Mouse (Mus musculus) cerebellum, adult 11-12 months (tissue): Measurements from ENCODE around the gene Rdh16.
A peak's percentile ranks its signal among the peaks of the same experiment; 100 is the strongest.
"Not testable (repeated sequence)": the region's sequence is repeated elsewhere in the genome, so short reads cannot be mapped to it uniquely, and the experiment has no call there.

ENCODE experiments used
- DNase-seq: peaks from one replicate; pipeline ENCODE4 v3.0.0; 2022

The Rdh16 gene

DNA sequence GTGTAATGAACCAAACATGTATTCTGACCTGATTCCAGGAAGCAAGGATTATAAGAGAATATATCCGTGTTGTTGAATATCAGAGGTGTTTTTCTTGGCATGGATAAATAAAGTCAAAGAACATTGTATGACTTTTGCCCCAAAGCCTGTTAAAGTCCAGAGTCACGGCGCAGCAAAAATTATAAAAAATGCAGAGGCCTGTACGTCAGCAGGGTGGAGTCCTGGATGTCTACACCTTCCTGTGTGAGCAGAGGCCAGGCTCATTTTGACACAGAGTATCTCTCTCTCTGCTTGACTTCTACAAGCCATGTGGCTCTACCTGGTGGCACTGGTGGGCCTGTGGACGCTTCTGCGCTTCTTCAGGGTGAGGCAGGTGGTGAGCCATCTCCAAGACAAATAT, at the start of gene Rdh16:
TSS of gene Rdh16 (plus strand) at position 262 of the 400 bp plus-strand sequence.
- no peak for DNase-seq

DNA sequence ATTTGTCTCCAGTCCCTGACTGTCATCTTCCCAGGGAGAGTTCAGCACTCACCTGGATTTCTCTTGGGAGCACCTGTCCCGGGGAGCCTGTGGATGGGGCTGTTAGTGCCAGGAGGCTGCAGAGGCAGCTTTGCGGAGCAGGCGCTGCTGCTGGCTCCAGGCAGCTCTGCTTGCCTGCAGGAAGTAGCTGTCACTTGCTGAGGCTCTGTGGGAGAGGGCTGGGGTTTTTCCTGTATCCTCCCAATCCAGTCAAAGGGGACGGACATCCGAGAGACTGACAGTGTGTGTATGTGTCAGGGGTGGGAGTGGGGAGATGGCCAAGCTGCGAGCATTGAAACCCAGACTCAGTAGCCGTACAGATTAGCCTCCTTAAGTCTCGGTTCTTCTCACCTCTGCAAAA, 49.4 kb upstream of the Rdh16 start, which contains the start of gene Gpr182:
TSS of gene Gpr182 (minus strand) at position 185 of the 400 bp plus-strand sequence.
- DNase-seq = no peak

DNA sequence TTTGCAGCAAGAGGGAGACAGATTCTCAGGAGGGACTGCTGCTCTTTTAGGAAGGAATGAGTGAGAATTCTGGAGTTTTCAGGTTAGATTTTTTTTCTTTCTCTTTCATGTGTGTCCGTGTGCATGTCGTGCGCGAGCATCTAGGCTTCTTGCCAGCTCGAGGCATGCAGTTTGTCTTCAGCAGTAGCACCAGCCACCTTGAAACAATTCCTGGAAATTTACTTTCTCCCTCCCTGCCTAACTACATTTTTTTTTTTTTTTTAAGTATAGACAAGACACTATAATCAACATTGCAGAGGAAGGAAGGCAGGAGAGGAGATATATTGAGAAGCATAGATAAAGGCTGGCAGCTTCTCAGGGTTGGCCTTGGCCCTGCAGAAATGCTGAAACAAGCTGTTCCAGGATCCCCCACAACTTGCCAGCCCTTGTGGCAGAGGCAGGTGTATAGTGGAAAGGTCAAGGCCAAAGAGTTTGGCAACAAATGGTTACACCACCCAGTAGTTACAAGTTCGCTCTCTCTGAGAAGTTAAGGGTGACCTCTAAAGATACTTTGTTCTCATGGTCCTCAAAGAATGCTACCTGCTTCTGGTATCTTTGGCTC, 46.3 kb upstream of the Rdh16 start:
- no peak for DNase-seq

DNA sequence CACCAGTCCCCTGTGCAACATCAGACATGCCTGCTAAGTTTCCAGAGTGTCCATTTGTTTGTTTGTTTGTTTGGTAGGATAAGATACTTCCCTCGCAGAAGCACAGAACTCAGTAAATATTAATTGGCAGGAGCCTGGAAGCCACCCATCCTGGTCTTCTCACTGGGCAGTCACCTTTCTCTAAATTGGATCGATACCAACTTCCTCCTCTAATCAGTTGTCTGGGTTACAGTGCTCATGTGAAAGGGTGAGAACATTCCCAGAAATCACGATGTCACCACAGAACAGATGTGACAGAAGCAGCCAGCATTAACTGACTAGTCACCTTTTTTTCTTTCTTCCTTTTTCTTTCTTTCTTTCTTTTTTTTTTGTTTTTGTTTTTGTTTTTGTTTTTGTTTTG, 45.7 kb upstream of the Rdh16 start:
- DNase-seq = no peak

DNA sequence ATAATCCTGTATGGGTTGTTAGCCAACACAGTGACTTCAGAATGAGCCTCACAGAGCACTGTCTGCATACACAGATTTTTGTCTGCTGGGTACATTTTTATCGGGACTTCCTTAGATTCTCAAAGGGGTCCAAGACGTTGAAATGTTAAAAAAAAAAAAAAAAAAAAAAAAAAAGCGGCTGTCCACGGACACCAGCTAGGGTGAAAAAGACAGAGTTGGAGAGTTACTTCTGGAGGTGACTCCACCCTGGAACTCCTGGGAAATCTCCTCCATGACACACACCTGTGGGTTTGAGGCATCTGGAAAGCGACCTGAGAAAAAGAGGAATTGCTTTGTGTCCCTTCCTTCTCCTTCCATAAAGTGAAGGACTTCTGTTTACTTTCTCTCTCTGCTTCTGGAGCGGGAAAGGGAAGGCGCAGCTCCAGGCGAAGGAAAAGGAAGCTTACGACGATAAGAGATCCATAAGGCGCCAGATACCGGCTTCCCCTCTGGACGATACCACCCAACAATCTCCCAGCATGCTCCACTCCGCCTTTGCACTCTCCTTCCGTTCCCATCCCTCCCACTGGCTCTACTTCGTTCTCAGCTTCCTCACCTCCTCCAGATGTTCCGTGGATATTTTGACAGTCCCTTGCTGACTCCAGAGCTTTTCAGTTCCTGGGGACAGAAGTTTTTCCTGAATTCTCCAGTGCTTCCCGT, 45.0 kb upstream of the Rdh16 start:
- no peak for DNase-seq

DNA sequence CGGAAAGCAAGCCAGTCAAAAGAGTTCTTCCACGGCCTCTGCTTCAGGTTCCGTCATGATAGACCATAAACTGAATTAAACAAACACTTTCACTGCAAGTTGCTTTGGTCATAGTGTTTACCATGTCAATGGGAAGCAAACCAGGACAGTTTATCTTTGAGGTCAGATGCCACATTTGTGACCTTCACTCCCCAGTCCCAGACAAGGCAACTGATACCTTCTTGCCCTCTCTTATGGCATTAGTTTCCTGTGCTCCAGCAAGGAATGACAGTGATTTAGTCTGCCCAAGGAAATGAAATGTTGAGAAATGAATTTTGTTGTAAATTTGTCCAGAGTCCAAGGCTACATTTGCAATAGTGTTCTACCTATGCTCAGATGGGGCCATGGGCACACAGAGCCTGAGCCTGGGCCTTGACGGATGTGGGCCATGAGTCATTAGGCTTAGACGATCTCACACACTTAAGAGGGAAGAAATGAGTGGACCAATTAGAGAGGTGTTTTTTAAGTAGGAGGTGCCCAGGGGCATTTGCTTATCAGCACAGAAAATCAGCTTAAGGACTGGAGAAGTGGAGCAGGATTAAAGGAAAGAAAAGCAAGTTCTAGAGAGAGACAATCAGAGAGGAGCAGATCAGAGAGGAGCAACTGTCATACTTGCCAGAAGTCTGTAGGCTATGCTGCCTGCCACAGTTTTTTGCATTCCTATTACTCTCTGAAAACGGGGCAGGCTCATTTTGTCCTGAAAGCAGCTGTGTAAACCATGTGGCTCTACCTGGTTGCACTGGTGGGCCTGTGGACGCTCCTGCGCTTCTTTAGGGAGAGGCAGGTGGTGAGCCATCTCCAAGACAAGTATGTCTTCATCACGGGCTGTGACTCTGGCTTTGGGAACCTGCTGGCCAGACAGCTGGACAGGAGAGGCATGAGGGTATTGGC, 41.5 kb upstream of the Rdh16 start, which contains the start of the genes Rdh1 and Rdh16f1:
TSS of gene Rdh1 (plus strand) at position 541 of the 930 bp plus-strand sequence.
TSS of gene Rdh16f1 (plus strand) at position 607 of the 930 bp plus-strand sequence.
- no peak for DNase-seq

DNA sequence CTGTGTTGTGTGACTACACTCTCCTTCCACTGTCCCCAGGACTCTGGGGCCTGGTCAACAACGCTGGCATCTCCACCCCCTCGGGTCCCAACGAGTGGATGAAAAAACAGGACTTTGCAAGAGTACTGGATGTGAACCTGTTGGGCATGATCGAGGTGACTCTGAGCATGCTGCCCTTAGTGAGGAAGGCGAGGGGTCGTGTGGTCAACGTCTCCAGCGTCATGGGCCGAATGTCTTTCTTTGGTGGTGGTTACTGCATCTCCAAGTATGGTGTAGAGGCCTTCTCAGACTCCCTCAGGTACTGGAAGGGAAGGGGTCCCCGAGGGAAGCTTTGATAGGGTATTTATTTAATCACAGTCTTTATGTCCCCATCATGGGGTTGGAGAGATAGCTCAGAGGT, 38.0 kb upstream of the Rdh16 start:
- DNase-seq = not testable (repeated sequence)

DNA sequence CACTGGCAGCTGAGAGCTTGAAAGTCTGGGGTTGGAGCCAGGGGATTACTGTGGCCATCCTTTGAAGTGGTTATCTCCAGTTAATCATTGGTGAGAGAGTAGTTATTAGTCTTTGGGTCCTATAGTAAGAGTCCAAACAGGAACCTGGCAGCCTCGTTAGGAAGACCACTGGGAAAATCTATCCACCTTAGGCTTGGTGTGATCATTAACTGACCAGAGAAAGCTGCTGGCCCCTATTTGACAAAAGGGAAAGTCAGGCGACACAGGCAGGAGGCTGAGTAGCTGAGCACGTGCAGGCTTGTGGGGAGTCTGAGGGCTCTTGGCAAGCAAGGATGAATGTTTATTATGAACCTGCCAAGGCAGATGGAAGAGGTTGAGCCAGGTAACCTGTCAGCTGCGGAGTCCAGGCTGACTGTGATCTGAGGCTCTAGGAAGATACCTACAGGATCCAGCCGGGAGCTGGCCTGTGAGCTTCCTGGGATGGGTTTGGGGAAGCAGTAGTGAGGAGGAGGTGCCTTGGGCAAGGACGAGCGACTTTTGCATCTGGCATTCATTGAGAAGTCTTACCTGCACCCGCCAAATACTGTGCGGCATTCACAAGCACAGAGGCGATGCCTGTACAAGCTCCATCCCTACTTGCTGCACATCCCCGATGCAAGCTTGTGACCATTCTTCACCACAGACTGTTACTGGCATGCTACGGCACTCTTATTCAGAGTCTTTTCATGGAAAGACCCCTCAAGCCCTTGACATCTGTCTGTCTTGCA, 36.9 kb upstream of the Rdh16 start:
- peak; percentile 40 for DNase-seq

DNA sequence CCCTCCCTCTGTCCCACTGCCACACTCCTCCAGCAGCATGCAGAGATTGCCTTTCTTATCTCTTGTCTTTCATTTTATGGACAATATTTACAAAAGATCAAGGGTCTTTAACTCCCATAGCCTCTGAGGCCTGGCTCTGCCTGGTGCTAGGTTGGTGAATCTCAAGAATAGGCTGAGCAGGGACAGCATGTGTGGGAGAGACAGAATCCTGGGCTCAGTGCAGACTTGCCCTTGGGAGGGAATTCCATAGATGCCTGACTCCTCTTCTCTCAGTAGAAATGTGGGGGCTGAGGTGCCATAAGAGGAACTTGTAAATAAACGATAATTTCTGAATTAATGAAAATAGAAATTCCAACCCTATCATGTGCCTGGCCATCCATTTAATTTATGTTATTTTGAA, 34.4 kb upstream of the Rdh16 start:
- no peak for DNase-seq

DNA sequence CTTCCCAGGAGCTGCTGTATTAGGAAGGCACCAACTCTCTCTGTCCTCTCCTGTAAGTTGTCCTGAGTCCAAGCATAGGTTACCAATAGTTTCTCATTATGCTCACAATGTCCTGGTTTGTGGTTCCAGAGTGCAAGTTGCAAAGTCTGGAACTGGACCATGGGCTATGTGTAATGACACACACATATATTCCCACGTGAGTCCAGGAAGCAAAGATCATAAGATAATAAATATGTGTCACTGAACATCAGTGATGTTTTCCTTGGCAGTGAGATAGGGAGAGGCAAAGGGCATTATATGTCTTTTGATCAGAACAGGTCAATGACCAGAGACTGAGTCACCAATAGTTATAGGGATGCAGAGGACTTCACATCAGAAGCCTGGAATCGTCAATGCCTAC, 24.9 kb upstream of the Rdh16 start, which contains the start of gene Rdh9:
TSS of gene Rdh9 (plus strand) at position 376 of the 400 bp plus-strand sequence.
- DNase-seq = no peak

DNA sequence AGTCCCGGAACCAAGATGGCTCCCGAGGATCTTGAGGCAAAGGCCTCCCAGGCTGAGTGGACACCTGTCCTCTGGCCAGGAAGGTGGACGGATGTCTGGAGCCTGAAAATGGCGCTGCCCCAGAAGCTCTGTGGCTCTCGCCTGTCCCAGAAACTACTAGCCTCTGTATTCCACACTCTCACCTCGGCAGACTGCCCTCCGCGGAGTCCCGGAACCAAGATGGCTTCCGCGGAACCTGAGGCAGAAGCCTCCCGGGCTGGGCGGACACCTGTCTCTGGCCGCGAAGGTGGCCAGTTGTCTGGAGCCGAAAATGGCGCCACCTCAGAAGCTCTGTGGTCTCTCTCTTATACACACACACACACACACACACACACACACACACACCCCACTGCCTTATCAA, 18.6 kb upstream of the Rdh16 start:
- DNase-seq = not testable (repeated sequence)

DNA sequence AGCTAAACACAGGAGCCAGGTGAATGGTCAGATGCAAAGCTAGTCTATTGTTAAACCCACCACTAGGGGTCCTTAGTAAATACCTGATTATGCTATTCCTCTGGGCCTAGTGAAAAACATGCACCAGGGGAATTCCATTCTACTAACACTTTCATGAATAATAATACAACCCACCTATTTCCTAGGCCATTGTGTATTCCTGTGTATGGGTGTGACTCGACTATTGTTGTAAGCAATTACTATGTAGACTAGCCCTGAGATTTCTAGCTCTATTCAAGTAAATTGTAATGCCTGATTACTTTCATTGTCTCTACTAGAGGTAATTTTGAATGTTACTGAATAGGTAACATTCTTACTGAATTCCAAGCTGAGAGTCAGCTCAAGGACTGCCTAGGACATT, 15.5 kb upstream of the Rdh16 start:
- not testable (repeated sequence) for DNase-seq

DNA sequence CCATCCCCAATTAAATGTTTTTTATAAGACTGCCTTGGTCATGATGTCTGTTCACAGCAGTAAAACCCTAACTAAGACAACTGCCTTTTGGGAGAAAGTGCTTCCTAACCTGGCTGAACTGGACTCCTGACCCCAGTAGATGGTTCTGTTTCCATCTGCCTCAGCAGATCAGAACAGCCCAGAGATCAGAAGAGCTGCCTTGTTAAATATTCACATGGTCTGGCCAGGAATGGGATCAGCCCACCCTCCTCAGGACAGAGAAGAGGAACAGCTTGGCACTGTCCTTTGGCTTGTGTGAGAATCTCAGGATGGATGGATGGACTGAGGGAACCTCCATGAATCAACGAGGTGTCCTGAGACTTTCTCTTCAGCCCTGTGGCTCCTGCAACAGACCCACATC, 1.7 kb upstream of the Rdh16 start:
- no peak for DNase-seq

DNA sequence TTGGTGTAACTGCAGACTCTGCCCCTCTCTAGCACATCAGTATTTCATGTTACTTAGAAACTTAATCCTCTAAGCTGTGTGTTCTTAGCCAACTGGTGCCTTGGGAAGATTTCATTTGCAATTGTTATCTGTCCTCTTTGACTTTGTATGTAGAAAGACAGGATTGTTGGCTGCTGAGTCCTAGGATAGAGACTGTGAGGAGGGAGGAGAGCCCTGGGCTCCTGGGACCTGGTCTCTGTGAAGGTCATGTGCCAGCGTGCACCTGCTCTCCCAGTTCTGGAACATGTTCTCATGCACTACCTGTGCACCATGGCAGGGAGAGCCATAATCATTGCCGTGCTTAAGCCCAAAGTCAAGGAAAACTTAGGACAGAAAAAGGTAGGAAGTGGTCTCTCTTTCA, 660 bp downstream of the Rdh16 start:
- DNase-seq = no peak

DNA sequence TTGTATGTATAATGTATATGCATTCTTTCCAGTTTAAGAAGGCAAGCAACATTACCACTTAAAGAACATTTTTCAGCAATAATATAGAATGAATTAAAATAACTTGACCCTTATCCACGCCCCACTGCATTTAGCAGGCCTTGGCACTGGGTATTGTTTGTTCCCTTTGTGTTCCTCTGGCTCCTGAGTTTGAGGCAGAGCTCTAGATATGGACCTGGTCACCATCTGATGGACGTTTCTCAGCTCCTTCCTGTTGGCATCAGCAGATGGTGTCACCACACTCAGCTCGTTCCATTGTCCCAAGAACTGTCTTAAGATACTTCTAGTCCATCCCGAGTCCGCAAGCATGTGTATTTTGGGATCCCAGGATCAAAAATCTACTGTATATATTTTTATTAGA, 1.3 kb downstream of the Rdh16 start:
- DNase-seq = no peak

DNA sequence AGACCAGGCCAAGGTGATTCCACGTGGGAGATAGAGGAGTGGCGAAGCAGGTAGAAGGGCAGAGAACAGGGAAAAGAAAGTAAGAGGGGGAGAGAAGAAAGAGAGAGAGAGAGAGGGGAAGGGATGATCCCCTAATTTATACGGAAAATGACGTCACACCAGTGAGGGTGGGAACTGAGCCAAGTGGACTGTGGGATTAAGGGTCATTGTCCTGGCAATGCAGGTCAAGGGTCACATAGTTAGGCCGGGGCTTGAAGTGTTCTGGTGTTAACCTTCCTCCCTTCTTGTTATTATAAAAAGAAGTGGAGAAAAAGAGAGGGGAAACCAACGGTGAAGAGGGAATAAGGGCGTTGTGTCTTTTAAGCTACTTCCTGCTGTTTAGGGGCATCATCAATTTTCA, 3.5 kb downstream of the Rdh16 start:
- no peak for DNase-seq

DNA sequence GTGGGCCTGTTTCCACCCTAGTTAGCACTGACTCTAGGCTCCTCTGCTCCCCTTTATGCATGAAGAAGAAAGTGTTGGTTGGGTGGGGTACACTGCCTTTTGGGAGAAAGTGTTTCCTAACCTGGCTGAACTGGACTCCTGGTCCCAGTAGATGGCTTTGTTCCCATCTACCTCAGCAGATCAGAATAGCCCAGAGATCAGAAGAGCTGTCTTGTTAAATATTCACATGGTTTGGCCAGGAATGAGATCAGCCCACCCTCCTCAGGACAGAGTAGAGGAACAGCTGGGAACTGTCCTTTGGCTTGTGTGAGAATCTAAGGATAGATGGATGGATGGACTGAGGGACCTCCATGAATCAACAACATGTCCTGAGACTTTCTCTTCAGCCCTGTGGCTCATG, 14.9 kb downstream of the Rdh16 start:
- no peak for DNase-seq

DNA sequence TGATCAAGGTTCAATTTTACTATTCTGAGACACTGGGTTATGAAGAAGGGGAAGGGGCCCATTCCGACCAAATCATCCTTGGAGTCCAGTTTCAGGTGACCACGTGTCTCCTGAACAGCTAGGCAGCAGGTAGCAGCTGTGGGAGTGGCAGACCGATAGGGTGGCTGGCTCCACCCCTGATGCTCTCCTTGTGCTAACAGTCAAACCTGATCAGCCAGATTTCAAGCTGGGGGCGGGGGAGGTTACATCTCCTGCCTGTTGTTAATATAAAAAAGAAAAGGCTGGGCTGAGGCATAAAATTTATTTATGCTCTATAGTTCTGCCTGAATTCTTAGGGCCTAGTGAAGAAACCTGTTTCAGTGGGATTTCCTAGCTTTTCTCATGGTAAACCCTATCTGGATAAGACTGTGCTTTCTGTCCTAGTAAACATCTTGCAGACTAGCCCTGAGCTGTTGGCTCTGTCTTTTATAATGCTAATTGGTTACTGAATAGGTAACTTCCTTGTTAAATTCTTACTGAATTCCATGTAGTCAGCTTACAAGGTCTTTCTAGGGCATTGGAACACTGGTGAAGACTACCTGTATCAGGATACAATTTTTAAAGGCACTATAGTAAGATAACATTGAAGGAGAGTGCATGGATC, 16.4 kb downstream of the Rdh16 start:
- not testable (repeated sequence) for DNase-seq

DNA sequence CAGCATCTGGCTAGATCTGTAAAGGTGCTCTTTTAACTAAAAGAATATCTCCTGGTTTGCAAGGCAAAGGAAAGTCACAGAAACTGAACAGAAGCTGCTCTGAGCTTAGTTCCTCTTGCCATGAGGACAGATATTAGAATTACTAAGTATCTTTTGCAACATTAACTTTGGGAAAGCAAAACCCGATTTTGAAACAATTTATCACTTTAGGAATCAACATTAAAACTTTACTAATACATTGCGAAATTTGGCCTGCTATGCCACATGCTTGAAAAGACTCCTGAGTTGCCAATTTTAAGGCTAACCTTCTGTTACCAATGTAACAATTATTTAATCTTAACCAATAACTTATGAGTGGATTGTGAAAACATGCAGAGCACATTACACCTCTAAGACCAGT, 20.9 kb downstream of the Rdh16 start:
- DNase-seq = not testable (repeated sequence)

DNA sequence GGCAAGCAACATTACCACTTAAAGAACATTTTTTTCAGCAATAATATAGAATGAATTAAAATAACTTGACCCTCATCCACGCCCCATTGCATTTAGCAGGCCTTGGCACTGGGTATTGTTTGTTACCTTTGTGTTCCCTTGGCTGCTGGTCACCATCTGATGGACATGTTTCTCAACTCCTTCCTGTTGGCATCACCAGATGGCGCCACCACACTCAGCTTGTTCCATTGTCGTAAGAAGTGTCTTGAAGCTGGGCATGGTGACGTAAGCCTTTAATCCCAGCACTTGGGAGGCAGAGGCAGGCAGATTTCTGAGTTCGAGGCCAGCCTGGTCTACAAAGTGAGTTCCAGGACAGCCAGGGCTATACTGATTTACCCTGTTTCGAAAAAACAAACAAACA, 24.4 kb downstream of the Rdh16 start:
- DNase-seq = no peak

DNA sequence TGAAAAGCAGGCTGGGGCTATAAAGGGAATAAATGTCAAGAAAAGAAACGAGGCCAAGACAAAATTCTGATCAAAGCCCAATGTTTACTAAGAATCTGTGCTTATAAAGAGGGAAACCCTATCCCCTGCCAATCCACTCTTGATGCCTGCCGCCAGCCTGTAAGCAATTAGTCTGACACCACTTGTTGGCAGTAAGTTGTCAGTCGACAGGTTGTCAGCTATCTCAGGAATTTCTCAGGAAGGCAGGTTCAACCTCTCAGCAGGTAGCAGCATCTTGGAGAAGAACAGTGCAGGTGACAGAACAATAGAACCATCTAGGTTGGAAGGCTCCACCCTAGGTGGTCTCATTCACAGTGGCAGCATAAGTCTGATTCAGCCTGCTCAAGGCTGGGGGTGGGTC, 28.2 kb downstream of the Rdh16 start:
- peak; percentile 11 for DNase-seq

DNA sequence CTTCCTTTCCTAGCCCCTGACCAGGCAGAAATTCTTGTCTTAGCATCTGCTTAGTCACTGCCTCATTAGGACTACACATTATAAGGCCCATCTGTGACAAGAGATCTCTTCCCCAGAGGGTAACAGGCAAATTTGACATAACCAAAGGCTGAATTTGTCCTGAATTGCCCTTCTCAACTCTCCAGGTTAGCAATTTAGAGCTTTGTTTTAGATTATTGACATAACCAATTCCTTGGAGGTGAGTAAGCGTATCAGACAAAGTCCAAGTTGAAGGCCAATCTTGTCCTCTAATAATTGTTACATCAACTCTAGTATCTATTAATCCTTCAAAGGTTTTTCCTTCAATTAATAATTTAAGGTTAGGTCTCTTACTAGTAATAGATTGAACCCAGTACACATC, 33.2 kb downstream of the Rdh16 start:
- DNase-seq = not testable (repeated sequence)
